Mouse (Mus musculus): ENCODE results near the gene Psen2. TPM values are rescaled to one million over a fixed set of nuclear protein-coding genes. Genes with fewer than 3 reads are reported as not detected.

Gene Psen2
- polyA plus RNA-seq, 1 experiment from 2014 or later = 20.8 TPM

DNA sequence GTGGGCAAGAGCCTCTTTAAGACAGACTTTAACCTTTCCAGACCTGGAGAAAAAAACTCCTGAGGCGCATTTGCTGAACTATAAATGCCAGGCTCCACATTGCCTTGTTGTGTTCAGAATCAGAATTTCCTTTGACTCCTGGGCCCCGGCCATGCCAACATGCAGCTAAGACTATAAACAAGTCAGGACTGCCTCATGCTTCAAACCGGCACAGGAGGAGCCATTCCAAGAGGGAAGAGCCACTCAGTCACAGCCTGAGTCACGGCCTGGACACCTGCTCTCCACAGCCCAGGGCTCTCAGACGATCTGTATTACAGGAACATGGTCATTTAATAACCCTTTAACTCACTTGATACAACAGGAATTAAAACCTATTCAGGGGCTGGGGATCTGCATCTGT, 62.5 kb downstream of the Psen2 start:
- Histone ChIP-seq H3K4me2 (ENCODE audit: low read length) (no peak overlapping the region), H3K27me3 (ENCODE audit: insufficient read depth, low read length) (no peaks in the 10 kb centered on the region), H3K9me3 (replicated peaks; ENCODE audit: low read length) (no peaks in the 10 kb centered on the region), H3K27ac (no peak overlapping the region), H3K4me3 (replicated peaks; ENCODE audit: low read depth, low read length) (no peak overlapping the region), H3K9ac (ENCODE audit: low read depth, low read length) (no peak overlapping the region), H3K4me1 (replicated peaks; ENCODE audit: insufficient read depth, low read length) (no peaks in the 10 kb centered on the region), H3K36me3 (ENCODE audit: insufficient read depth, low read length) (no peaks in the 10 kb centered on the region)
- ATAC-seq (replicated peaks; ENCODE audit: low FRiP score, low read depth) = no peak
- peak; percentile 21 for DNase-seq (ENCODE audit: low spot score)
- TF ChIP-seq CTCF (IDR thresholded peaks at IDR 0.05; ENCODE audit: low read depth) = no peak
- 39% methylated on average over 5 of the region's 5 CpGs for WGBS

DNA sequence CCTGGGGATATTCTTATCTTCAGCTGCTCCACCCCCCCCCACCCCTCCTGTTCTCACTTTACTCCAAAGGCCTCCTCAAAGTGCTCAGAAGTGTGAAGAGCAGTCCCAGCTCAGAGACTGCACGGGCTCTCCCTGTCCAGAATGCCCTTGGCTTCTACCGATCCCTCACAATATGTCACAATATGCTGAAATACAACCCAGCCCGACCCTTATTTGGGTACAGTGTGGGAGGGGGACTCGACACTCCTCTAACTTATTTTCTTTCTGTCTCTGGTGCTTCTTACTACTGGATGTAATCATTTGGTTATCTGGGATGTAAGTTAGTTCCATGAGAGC, 63.6 kb downstream of the Psen2 start:
- no peak for TF ChIP-seq CTCF (IDR thresholded peaks at IDR 0.05; ENCODE audit: low read depth)

DNA sequence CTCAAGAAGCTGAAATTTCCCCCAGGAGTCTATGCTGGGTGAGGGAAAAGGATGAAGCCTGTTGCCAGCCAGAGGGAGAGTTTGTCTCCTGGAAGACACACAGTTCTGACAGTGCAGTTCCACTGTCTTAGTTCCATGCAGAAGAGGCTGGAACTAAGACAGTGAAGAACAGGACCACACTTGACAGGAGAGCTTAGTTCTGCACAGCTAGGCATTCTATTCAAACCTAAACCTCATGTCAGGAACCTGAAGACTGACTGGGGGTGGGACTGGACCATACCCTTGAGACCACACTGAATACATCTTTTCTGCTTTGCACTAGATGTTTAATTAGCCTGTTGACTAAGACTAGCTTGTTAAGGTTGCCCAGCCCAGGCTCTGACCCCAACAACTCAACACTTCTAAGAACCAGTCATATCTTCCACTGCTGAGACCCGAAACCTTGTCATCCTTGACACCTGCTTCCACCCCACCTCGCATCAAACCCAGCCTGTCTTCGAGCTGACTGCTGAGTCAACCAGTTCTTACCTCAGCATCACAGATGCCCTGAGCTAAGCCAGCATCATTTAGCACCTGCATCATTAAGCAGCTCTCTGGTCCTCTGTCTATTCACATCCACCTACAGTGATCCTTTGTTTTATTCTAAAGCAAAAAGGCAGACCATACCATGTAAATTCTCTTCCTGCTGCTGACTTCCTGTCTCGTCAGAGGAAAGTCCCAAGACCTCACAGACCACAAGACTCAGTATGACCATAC, 64.1 kb downstream of the Psen2 start, which contains the start of gene Coq8a:
Gene Coq8a, minus strand, starts transcription at position 644 of the 756 bp plus-strand sequence.
- Histone ChIP-seq H3K9ac (ENCODE audit: low read depth, low read length) (no peak within 1 kb of the TSS), H3K27ac (no peak within 1 kb of the TSS), H3K4me2 (ENCODE audit: low read length) (no peak within 1 kb of the TSS), H3K27me3 (ENCODE audit: insufficient read depth, low read length) (no peaks in the 10 kb centered on the region), H3K36me3 (ENCODE audit: insufficient read depth, low read length) (no peaks in the 10 kb centered on the region), H3K4me3 (replicated peaks; ENCODE audit: low read depth, low read length) (no peak within 1 kb of the TSS), H3K9me3 (replicated peaks; ENCODE audit: low read length) (no peaks in the 10 kb centered on the region), H3K4me1 (replicated peaks; ENCODE audit: insufficient read depth, low read length) (0 out of 2 replicates have a peak, but pooled peaks cover 3% of the 10 kb centered on the region)
- ATAC-seq (replicated peaks; ENCODE audit: low FRiP score, low read depth) (no peak), DNase-seq (ENCODE audit: low spot score) (no peak)
- TF ChIP-seq CTCF (IDR thresholded peaks at IDR 0.05; ENCODE audit: low read depth) = no peak
- WGBS = 57% methylated on average over 4 of the region's 4 CpGs

More for the DNA sequence above, 63.6 kb downstream of the Psen2 start:
- Histone ChIP-seq H3K27me3 (ENCODE audit: insufficient read depth, low read length) (no peaks in the 10 kb centered on the region), H3K4me1 (replicated peaks; ENCODE audit: insufficient read depth, low read length) (0 out of 2 replicates have a peak, but pooled peaks cover 3% of the 10 kb centered on the region), H3K36me3 (ENCODE audit: insufficient read depth, low read length) (no peaks in the 10 kb centered on the region), H3K4me2 (ENCODE audit: low read length) (no peak overlapping the region), H3K9ac (ENCODE audit: low read depth, low read length) (no peak overlapping the region), H3K4me3 (replicated peaks; ENCODE audit: low read depth, low read length) (no peak overlapping the region), H3K9me3 (replicated peaks; ENCODE audit: low read length) (no peaks in the 10 kb centered on the region), H3K27ac (no peak overlapping the region)
- 42% methylated on average over 4 of the region's 4 CpGs for WGBS
- DNase-seq (ENCODE audit: low spot score) (no peak), ATAC-seq (replicated peaks; ENCODE audit: low FRiP score, low read depth) (no peak)

DNA sequence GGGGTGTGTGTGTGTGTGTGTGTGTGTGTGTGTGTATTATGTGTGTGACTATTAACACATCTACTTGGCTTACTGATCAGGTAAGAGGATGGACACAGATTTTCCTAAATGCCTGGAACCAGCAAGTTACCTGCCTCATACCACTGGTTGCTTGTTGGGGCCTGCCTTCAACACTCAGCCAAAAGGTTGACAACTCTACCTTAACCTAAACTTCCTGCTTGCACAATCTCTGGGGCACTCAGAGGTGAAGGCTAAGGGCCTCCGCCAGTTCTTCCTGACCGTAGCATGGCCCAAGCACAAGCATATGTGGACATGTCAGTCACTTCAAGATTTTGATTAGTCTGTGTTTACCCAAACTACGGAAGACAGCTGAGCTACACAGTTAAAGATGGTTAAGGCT, 65.3 kb downstream of the Psen2 start:
- ATAC-seq (replicated peaks; ENCODE audit: low FRiP score, low read depth) = no peak
- Histone ChIP-seq H3K9ac (ENCODE audit: low read depth, low read length) (no peak overlapping the region), H3K9me3 (replicated peaks; ENCODE audit: low read length) (no peaks in the 10 kb centered on the region), H3K4me2 (ENCODE audit: low read length) (no peak overlapping the region), H3K4me3 (replicated peaks; ENCODE audit: low read depth, low read length) (no peak overlapping the region), H3K36me3 (ENCODE audit: insufficient read depth, low read length) (no peaks in the 10 kb centered on the region), H3K4me1 (replicated peaks; ENCODE audit: insufficient read depth, low read length) (0 out of 2 replicates have a peak, but pooled peaks cover 3% of the 10 kb centered on the region), H3K27me3 (ENCODE audit: insufficient read depth, low read length) (no peaks in the 10 kb centered on the region), H3K27ac (no peak overlapping the region)
- 80% methylated on average over 3 of the region's 3 CpGs for WGBS
- no peak for DNase-seq (ENCODE audit: low spot score)
- no peak for TF ChIP-seq CTCF (IDR thresholded peaks at IDR 0.05; ENCODE audit: low read depth)

DNA sequence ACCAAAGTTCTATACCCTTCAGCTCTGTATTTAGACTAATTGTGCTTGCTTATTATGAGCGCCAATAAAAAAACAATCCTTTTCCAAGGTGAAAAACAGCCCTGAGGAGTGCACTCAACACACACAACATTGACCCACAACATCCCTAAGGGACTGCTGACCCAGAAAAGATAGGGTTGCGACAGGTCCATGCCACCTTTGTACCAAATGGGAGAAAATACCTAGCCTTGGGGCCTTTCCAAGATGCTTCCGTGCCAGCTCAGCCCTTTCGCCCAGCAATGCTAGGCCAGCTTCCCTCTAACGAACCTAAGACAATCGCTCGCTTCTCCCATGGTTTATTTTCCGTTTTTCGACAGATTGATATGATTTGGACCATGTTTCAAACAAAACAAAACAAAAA, 66.7 kb downstream of the Psen2 start:
- H3K4me3 ChIP-seq (replicated peaks; ENCODE audit: low read depth, low read length) = no peak overlapping the region
- H3K27me3 ChIP-seq (ENCODE audit: insufficient read depth, low read length) = no peaks in the 10 kb centered on the region
- H3K36me3 ChIP-seq (ENCODE audit: insufficient read depth, low read length) = no peaks in the 10 kb centered on the region
- ATAC-seq (replicated peaks; ENCODE audit: low FRiP score, low read depth) (no peak), DNase-seq (ENCODE audit: low spot score) (no peak)
- H3K4me1 ChIP-seq (replicated peaks; ENCODE audit: insufficient read depth, low read length) = 0 out of 2 replicates have a peak, but pooled peaks cover 3% of the 10 kb centered on the region
- TF ChIP-seq CTCF (IDR thresholded peaks at IDR 0.05; ENCODE audit: low read depth) = no peak
- 0 out of 2 replicates have a peak overlapping the region, but pooled peaks have one; percentile 47 for H3K9ac ChIP-seq (ENCODE audit: low read depth, low read length)
- H3K9me3 ChIP-seq (replicated peaks; ENCODE audit: low read length) = no peaks in the 10 kb centered on the region
- peak overlapping the region; percentile 96 for H3K4me2 ChIP-seq (ENCODE audit: low read length)
- WGBS = 88% methylated on average over 9 of the region's 9 CpGs
- no peak overlapping the region for H3K27ac ChIP-seq

DNA sequence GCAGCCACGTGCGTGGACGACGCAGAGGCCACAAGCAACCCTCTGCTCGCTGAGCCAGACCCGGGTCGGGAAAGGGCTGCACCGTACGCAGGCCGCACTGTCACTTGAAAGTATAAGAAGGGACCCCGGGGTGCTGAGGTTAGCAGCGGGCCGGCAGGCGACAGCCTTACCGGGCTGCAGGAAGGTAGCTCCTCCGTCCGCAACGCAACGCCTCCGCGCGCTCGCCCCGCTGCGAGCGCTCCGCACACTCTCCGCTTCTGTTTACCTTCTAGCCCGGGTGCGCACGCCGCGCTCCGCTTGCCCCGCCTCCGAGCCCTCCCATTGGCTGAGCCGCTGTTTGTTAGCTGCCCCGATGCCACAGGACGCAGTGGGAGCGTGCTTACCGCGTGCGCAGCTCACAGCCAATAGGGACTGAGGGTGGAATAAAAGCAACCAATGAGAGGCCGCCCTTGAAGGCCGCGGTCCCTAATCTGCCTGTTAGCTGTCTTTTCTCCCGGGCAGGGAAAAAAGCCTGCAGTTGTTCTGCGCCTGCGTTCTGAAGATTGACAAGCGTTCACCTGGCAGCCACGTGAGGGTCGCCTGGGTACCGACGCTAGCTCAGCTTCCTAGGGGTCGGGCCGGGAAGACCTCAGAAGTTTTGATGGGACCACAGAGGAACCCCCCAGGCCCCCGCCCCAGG, 67.4 kb downstream of the Psen2 start:
- WGBS = 2% methylated on average over 57 of the region's 57 CpGs
- no peaks in the 10 kb centered on the region for H3K36me3 ChIP-seq (ENCODE audit: insufficient read depth, low read length)
- peak overlapping the region; percentile 71 for H3K9ac ChIP-seq (ENCODE audit: low read depth, low read length)
- H3K27me3 ChIP-seq (ENCODE audit: insufficient read depth, low read length) = no peaks in the 10 kb centered on the region
- peak overlapping the region; percentile 80 for H3K27ac ChIP-seq
- peak overlapping the region; percentile 61 for H3K4me3 ChIP-seq (replicated peaks; ENCODE audit: low read depth, low read length)
- DNase-seq (ENCODE audit: low spot score) (peak; percentile 98), ATAC-seq (replicated peaks; ENCODE audit: low FRiP score, low read depth) (peak; percentile 100)
- no peaks in the 10 kb centered on the region for H3K9me3 ChIP-seq (replicated peaks; ENCODE audit: low read length)
- TF ChIP-seq CTCF (IDR thresholded peaks at IDR 0.05; ENCODE audit: low read depth) = no peak
- H3K4me2 ChIP-seq (ENCODE audit: low read length) = peak overlapping the region; percentile 96
- H3K4me1 ChIP-seq (replicated peaks; ENCODE audit: insufficient read depth, low read length) = 0 out of 2 replicates have a peak, but pooled peaks cover 3% of the 10 kb centered on the region

Measured in kidney, postnatal 0 days (tissue).